Mouse (Mus musculus): ENCODE data around the gene B4galnt2.
"Not testable (repeated sequence)": the region's sequence is repeated elsewhere in the genome, so short reads cannot be mapped to it uniquely, and the experiment has no call there.

GRCm38 (mm10) chr11:95932168-95932567, 17.5 kb upstream of the B4galnt2 start:
- TF ChIP-seq CEBPB, USF1 (IDR thresholded peaks at IDR 0.05; ENCODE audit: low read depth): not testable (repeated sequence)
